Mouse (Mus musculus): Measurements from ENCODE around the gene Gm13539.
"Not testable (repeated sequence)": the region's sequence is repeated elsewhere in the genome, so short reads cannot be mapped to it uniquely, and the experiment has no call there.

Gm13539 gene

GRCm38 (mm10) chr2:25781957-25782356 is at the start of gene Gm13539:
Gene Gm13539, plus strand, starts transcription at chr2:25782257.
- in situ Hi-C loops (cut with MseI, MboI), result no loop called here

- in situ Hi-C loops (cut with MseI, MboI), result no loop called here
Observed at GRCm38 (mm10) chr2:25733199-25733930, 48.7 kb upstream of the Gm13539 start.

GRCm38 (mm10) chr2:25736709-25737108 is 45.3 kb upstream of the Gm13539 start, which contains the start of gene Obp2b:
Gene Obp2b, plus strand, starts transcription at chr2:25737009.
- in situ Hi-C loops (cut with MseI, MboI), result not testable (repeated sequence)

GRCm38 (mm10) chr2:25741671-25742070 is 40.4 kb upstream of the Gm13539 start:
- in situ Hi-C loops (cut with MseI, MboI), result no loop called here

- in situ Hi-C loops (cut with MseI, MboI), result no loop called here
Observed at GRCm38 (mm10) chr2:25754201-25754600, 27.9 kb upstream of the Gm13539 start.

- in situ Hi-C loops (cut with MseI, MboI), result no loop called here
Observed at GRCm38 (mm10) chr2:25758064-25758625, 23.9 kb upstream of the Gm13539 start.

GRCm38 (mm10) chr2:25765269-25765668 is 16.8 kb upstream of the Gm13539 start, which contains the start of gene Lcn3:
Gene Lcn3, plus strand, starts transcription at chr2:25765569.
- in situ Hi-C loops (cut with MseI, MboI), result no loop called here

- in situ Hi-C loops (cut with MseI, MboI), result no loop called here
Observed at GRCm38 (mm10) chr2:25767764-25768163, 14.3 kb upstream of the Gm13539 start.

GRCm38 (mm10) chr2:25773507-25773906 is 8.6 kb upstream of the Gm13539 start:
- in situ Hi-C loops (cut with MseI, MboI), result no loop called here

- in situ Hi-C loops (cut with MseI, MboI), result no loop called here
Observed at GRCm38 (mm10) chr2:25774640-25775039, 7.4 kb upstream of the Gm13539 start.

GRCm38 (mm10) chr2:25775991-25776390 is 6.1 kb upstream of the Gm13539 start:
- in situ Hi-C loops (cut with MseI, MboI), result no loop called here

GRCm38 (mm10) chr2:25776717-25777116 is 5.3 kb upstream of the Gm13539 start, which contains the start of gene Lcn11:
Gene Lcn11, plus strand, starts transcription at chr2:25777017.
- in situ Hi-C loops (cut with MseI, MboI), result no loop called here

GRCm38 (mm10) chr2:25779076-25779475 is 3.0 kb upstream of the Gm13539 start:
- in situ Hi-C loops (cut with MseI, MboI), result no loop called here

- in situ Hi-C loops (cut with MseI, MboI), result no loop called here
Observed at GRCm38 (mm10) chr2:25780921-25781320, 1.1 kb upstream of the Gm13539 start.

- in situ Hi-C loops (cut with MseI, MboI), result no loop called here
Observed at GRCm38 (mm10) chr2:25785573-25786322, 3.7 kb downstream of the Gm13539 start.

- in situ Hi-C loops (cut with MseI, MboI), result no loop called here
Observed at GRCm38 (mm10) chr2:25789092-25789491, 7.0 kb downstream of the Gm13539 start.

GRCm38 (mm10) chr2:25797635-25798034 is 15.6 kb downstream of the Gm13539 start:
- in situ Hi-C loops (cut with MseI, MboI), result no loop called here

- in situ Hi-C loops (cut with MseI, MboI), result no loop called here
Observed at GRCm38 (mm10) chr2:25798065-25798464, 16.0 kb downstream of the Gm13539 start.

- in situ Hi-C loops (cut with MseI, MboI), result no loop called here
Observed at GRCm38 (mm10) chr2:25811711-25812110, 29.7 kb downstream of the Gm13539 start.

- in situ Hi-C loops (cut with MseI, MboI), result no loop called here
Observed at GRCm38 (mm10) chr2:25813364-25813763, 31.3 kb downstream of the Gm13539 start.

- in situ Hi-C loops (cut with MseI, MboI), result not testable (repeated sequence)
Observed at GRCm38 (mm10) chr2:25815748-25816147, 33.7 kb downstream of the Gm13539 start, which contains the start of gene Glt6d1. Gene Glt6d1, minus strand, starts transcription at chr2:25815848.

- in situ Hi-C loops (cut with MseI, MboI), result no loop called here
Observed at GRCm38 (mm10) chr2:25822806-25823205, 40.7 kb downstream of the Gm13539 start, which contains the start of gene Lcn9. Gene Lcn9, plus strand, starts transcription at chr2:25823153.

Data from mouse trophoblast stem cell (cell line).